Mouse (Mus musculus) adrenal gland, postnatal 25 days (tissue): ENCODE measurements around the gene Prr3. TPM values are rescaled to one million over a fixed set of nuclear protein-coding genes. Genes with fewer than 3 reads are reported as not detected.
"Not testable (repeated sequence)": the region's sequence is repeated elsewhere in the genome, so short reads cannot be mapped to it uniquely, and the experiment has no call there.

Experiments used
- DNase-seq: peaks from one replicate; pipeline ENCODE4 v3.0.0; 2021; ENCODE audit warnings: mixed read lengths
- microRNA-seq, 2 experiments: library from miRNA; unstranded; fragments of <30 nt; microRNA quantifications; one replicate each; pipeline ENCODE4 v1.2.0; 2021
- total RNA-seq: library from RNA; stranded (reverse); gene quantifications from 2 replicates; pipeline ENCODE4 v1.2.3, GENCODE M21; 2021

Gene Prr3
- total RNA-seq, 1 experiment from 2014 or later: 26.8 TPM

DNA sequence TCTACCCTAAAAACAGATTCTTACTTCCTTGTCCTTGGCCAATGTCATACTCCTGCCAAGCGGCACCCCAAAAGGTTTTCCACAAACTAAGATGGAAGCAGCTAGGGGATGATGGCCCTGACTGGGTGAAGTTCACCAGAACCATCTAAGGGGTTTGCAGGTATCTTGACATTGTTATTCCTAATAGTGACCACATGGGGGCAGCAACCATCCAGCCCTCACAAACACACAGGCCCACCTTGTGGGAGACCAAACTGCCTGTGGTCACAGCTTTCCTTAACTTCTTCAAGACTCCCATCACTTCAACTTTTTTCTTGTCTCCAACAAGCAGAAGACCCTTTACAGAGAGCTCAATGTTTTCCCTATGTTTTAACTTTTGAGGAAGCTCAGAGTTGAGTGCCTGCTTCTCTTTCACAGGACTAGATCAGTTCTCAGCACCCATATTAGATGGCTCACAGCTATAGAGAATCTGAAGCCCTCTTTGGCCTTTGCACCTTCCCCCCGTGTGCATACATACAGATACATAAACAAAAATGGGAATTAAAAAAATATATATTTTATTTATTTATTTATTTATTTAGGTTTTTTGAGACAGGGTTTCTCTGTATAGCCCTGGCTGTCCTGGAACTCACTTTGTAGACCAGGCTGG, 42.2 kb downstream of the Prr3 start:
- peak; percentile 28 for DNase-seq

DNA sequence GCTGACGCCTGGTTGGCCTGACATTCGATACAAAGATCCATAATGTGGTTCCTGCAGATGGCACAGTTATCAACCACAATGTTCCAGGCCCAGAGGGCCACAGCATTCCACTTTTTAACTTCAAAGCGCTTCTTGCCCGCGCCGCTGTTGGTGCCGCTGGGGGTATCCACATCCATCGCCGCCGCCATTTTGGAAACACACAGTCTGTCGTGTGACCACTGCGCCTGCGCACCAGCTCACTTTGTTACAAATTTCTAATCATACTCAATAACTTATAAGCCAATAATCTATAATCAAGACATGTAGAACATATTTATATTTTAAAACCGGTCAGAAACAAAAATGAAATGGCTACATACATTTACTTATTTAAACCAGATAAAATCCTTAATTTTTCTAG, 44.3 kb downstream of the Prr3 start:
- DNase-seq: not testable (repeated sequence)

DNA sequence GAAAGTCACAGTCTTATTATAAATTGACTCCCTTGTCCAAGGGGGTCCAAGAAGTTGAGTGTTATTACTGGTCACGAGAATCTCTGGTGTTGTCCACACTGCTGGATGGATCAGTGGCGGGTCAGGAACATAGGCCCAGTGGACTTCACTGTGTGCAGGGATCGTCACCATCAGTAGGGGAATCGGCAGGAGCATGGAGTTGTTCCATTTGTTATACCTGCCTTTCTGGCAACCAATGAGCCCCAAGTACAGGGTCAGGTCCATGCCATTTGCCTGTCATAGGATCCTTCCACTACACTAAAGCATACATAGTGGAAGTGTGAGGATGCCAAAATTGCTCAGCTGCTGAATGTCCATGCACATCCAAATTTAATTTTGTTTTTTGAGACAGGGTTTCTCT, 47.4 kb downstream of the Prr3 start:
- DNase-seq: no peak

DNA sequence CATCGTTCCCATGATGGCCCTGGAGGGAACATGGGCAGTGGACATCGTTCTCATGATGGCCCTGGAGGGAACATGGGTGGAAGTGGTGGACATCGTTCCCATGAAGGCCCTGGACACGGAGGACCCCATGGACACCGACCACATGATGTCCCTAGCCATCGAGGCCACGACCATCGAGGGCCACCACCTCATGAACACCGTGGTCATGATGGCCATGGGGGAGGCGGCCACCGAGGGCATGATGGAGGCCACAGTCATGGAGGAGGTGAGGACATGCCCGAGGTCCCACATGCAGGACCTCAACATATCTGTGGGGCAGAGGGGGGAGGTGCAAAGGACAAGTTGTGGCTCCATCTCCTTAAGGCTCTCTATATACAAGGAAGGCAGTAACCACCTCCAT, 49.4 kb downstream of the Prr3 start:
- DNase-seq: no peak

DNA sequence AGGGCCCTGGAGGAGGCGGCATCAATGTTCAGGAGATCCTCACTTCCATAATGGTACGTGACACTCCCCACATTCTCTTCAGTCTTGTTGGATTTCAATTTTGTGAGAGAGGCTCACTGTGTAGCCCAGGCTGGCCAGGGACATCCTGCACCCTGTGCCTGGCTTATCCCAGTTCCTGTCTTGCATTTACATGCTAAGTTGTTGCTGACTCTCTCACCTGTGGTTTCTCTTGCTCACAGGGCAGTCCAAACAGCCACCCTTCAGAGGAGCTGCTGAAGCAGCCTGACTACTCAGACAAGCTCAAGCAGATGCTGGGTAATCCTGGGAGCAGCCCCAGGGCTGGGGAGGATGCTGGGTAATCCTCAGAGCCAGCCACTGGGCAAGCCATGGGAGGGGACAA, 50.5 kb downstream of the Prr3 start:
- no peak for DNase-seq

DNA sequence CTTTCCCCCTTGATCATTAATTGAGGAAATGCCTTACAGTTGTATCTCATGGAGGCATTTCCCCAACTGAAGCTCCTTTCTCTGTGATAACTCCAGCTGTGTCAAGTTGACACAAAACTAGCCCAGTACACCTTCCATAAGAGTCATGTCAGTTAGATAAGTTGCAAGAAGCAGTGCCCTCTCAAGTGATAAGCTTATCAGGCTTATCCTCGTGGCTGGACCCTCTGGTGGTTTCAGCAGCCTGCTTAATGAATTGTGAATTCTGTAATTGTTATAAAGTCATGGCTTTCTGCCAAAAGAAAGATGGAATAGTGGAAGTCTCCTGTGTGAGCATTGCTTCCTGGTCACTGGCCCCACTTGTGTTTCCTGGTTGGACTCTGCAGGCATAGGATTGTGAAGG, 52.6 kb downstream of the Prr3 start:
- DNase-seq: no peak

DNA sequence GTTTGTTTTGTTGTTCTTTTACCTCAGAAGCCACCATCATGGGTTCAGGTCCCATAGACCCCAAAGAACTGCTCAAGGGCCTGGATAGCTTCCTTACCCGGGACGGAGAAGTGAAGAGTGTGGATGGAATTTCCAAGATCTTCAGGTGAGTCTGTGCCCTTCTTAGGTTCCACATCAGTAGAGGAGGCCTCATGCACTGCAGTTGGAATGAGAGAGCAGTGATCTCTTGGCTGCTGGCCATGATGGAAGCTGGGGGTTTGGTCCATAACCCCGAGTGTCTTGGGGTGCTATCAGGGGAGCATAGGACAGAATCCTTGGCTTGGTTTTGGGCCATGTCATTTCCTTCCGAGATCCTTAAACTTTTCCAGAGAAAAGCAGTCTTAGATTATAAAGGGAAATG, 56.8 kb downstream of the Prr3 start:
- DNase-seq: no peak

DNA sequence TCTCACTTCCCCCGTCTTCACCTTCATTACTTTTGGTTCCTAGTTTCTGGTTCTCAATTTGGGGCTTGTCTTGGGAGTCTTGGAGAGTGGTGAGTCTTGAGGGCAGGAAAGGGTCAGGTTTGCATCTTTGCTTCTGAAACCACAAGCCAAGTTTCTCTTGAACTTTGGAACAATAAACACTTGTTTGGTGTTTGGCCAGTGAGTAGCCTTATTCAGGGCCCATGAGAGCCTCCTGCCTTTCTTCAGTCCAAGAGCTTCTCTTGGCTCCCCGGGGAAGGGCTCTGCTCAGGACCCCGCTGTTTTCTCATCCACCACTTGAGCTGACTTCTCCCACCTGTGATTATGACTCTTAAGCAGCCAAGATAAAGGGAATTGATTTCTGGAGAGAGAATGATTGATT, 57.5 kb downstream of the Prr3 start:
- no peak for DNase-seq

Small RNA genes within 50 kb of the gene (microRNA-seq; reads per million reads assigned to microRNA genes)
- gene Mir877: 94.7 to 105 reads per million in 2 experiments

Other genes starting within 250 kb of the Prr3 start
- 7.6 and 11.7 TPM in 2 replicates for gene Ier3, start 158.6 kb downstream of the Prr3 start, total RNA-seq
- 61.0 and 94.1 TPM in 2 replicates for gene Flot1, start 157.0 kb downstream of the Prr3 start, total RNA-seq
- 192 and 221 TPM in 2 replicates for gene Tubb5, start 141.9 kb downstream of the Prr3 start, total RNA-seq
- gene Mdc1, start 138.7 kb downstream of the Prr3 start, total RNA-seq: 30.1 and 31.1 TPM in 2 replicates
- gene Nrm, start 118.9 kb downstream of the Prr3 start, total RNA-seq: 8.7 and 9.8 TPM in 2 replicates
- 36.5 and 36.8 TPM in 2 replicates for gene Ppp1r18, start 114.6 kb downstream of the Prr3 start, total RNA-seq
- gene Dhx16, start 100.4 kb downstream of the Prr3 start, total RNA-seq: 51.4 and 53.3 TPM in 2 replicates
- gene 2310061I04Rik, start 82.8 kb downstream of the Prr3 start, total RNA-seq: 41.3 and 56.5 TPM in 2 replicates
- gene Atat1, start 70.2 kb downstream of the Prr3 start, total RNA-seq: 35.6 and 44.1 TPM in 2 replicates
- 81.8 and 90.3 TPM in 2 replicates for gene Mrps18b, start 63.8 kb downstream of the Prr3 start, total RNA-seq
- 85.0 and 88.1 TPM in 2 replicates for gene Ppp1r10, start 63.8 kb downstream of the Prr3 start, total RNA-seq
- 99.5 and 116 TPM in 2 replicates for gene Abcf1, start 10.5 kb downstream of the Prr3 start, total RNA-seq
- 43.9 and 52.5 TPM in 2 replicates for gene Gnl1, start 385 bp downstream of the Prr3 start, total RNA-seq
- 4.6 and 6.4 TPM in 2 replicates for gene H2-T24, start 40.3 kb upstream of the Prr3 start, total RNA-seq
- 30.5 and 46.6 TPM in 2 replicates for gene H2-T23, start 52.6 kb upstream of the Prr3 start, total RNA-seq
- 21.7 and 29.6 TPM in 2 replicates for gene H2-T22, start 62.5 kb upstream of the Prr3 start, total RNA-seq
- not detected in 2 replicates for gene Gm6034, start 62.7 kb upstream of the Prr3 start, total RNA-seq
- 1.6 and 2.2 TPM in 2 replicates for gene Gm11127, start 78.1 kb upstream of the Prr3 start, total RNA-seq
- 0.58 TPM in 1 of 2 replicates, not detected in the other for gene Gm19684, start 141.4 kb upstream of the Prr3 start, total RNA-seq
- not detected in 2 replicates for gene Gm7030, start 149.2 kb upstream of the Prr3 start, total RNA-seq
- not detected in 2 replicates for gene Gm8909, start 188.3 kb upstream of the Prr3 start, total RNA-seq
- not detected in 2 replicates for gene H2-T3, start 210.1 kb upstream of the Prr3 start, total RNA-seq